Mouse (Mus musculus): Measurements from ENCODE around the gene Batf3.
"Not testable (repeated sequence)": the region's sequence is repeated elsewhere in the genome, so short reads cannot be mapped to it uniquely, and the experiment has no call there.

The Batf3 gene

DNA sequence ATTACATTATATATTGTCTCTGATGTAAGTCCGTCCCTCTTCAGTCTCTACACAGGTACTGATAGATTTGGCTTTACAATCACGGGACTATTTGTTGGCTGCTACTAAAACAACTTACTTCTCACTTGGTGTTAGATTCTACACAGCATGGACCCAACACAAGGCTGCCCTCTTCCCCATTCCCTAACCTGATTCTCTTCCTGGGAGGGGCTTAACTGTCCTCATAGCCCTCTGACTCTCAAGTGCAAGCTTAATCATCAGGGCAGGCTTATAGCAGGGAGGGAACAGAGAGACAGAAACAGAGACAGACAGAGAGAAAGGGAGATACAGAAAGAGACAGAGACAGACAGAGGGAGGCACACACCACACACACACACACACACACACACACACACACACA lies 34.0 kb downstream of the Batf3 start:
- no peak for DNase-seq (ENCODE audit: low spot score in 2 of 2)

DNA sequence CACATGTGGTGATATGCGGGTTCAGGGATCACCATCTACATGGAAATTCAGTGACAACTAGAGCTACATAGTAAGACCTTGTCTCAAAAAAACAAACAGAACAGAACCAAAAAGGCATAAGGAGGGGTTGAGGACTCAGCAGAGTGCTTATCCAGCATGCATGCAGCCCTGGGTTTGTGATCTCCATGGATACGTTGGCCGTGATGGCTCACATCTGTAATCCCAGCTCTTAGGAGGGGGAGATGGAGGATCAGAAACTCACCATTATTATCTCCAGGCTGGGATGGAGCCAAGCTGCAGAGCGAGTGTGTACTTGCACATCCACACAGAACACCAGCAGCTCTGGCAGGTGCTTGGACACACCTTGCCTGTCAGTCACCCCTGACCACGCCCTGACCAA lies 34.6 kb downstream of the Batf3 start:
- no peak for DNase-seq (ENCODE audit: low spot score in 2 of 2)

DNA sequence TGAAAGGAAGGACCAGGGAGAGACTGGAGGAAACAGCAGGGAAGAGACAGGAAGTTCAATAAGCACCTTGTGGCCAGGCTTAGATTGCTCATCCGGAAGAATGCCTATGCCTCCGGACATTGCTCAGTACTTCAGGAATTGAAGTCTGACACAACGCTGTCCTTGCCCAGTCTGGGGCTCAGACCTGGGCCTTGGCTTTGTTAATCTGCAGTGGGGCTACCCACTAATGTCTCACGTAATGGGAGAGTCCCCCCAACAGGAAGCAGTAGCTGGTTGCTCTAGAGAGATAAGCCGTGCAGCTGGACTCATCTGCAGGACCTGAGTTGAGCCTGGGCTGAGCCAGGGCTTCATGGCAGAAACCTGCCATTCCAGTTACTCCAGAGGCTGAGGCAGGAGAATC lies 35.3 kb downstream of the Batf3 start:
- DNase-seq (ENCODE audit: low spot score in 2 of 2) = no peak

DNA sequence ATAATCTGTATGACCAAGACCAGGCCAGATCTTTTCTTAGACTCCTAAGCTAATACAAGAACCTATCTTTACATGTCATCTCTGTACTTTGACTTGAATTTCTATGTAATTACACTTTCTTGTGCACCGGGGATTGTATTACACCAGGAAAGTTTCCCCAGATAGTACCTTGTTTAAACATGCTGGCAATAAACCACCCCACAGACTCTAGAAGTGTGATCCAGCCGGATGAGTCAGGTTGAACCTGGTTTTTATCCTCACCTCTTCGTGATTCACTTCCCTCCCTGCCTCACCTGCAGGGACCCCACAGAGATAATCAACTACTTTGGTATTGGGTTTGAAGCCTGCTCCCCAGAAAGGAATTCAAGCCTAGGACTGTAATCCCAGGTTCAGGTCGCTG lies 37.8 kb downstream of the Batf3 start:
- DNase-seq (ENCODE audit: low spot score in 2 of 2) = no peak

DNA sequence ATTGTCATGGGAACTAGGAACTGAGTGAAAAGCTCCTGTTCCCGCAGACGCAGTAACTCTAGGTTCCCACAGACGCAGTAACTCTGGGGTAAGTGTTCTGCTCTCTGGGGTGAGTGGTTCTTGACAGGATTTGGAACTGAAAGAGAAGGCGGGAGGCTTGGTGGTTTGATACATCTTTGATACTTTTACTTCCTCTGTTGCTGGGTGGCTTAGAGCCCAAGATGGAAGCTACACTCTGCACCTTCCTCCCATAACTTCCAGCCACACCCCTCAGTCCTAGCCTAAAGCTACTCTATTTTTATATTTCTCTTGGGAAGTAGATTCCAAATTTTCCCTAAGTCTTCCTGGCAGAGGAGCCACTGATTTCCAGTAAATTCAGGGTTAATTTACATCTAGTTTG lies 40.8 kb downstream of the Batf3 start:
- DNase-seq (ENCODE audit: low spot score in 2 of 2) = no peak

DNA sequence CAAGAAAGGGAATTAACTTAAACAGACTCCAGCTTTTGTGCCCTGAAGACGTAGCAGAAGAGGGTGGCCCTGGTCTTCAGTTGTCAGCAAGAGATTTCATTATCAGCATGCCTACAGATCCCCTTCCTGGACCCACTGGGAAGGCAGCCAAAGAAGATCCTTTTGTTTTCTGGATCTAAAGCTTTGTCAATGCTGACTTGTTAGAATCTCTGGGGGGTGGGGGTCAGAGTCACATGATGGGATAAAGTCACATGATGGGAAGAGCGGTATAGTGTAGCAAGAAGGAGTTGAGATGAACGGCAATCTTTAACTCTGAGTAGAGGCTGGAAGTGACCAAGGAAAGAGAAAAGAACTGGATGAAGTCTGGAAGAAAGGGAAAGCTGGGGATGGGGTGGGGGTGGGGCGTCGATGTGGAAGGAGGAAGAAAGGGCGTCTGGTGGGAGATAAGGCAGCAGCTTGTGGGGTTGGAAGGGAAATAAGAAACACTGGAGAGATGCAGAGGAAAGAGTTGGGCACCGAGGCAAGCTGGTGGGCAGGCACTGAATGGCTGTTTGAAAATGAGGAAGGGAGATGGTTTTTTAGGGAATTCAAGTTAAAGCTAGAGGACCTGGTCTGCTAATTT lies 41.3 kb downstream of the Batf3 start:
- DNase-seq (ENCODE audit: low spot score in 2 of 2) = no peak

DNA sequence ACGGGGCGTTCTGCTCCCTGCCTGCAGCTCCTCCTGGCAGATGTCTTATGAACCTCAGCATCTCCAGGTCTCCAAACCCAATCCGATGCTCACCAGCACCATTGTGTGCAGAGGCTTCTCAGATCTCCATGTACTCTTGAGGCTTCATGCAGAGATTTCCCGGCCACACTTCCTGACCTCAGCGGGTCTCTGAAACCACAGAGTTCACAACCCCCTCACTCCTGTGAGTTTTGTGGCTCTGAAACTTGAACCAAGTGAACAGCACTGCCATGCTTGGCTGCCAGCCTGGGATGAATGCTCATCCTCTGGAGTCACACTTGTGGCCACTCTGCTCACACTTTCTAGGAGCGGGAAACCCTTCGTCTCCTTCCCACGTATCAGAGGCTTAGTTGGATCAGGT lies 43.3 kb downstream of the Batf3 start:
- DNase-seq (ENCODE audit: low spot score in 2 of 2) = no peak

DNA sequence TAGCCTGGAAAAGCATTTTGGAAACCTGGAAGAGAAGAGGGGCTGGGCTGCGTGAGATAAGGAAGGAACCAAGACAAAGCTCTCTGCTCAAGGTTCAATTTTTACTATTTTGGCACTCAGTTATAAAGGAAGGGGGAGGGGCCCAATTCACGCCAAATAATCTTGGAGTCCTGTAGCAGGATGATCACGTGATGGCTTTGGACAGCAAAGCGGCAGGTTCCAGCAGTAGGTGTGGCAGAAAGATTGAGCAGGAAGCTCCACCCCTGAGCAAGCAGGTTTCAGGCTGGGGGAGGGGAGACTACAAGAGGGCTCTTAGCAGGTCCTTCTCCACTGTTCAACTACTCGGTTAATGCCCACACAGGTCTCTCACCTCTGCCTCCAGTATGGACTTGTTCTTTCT lies 51.8 kb downstream of the Batf3 start:
- not testable (repeated sequence) for DNase-seq (ENCODE audit: low spot score in 2 of 2)

DNA sequence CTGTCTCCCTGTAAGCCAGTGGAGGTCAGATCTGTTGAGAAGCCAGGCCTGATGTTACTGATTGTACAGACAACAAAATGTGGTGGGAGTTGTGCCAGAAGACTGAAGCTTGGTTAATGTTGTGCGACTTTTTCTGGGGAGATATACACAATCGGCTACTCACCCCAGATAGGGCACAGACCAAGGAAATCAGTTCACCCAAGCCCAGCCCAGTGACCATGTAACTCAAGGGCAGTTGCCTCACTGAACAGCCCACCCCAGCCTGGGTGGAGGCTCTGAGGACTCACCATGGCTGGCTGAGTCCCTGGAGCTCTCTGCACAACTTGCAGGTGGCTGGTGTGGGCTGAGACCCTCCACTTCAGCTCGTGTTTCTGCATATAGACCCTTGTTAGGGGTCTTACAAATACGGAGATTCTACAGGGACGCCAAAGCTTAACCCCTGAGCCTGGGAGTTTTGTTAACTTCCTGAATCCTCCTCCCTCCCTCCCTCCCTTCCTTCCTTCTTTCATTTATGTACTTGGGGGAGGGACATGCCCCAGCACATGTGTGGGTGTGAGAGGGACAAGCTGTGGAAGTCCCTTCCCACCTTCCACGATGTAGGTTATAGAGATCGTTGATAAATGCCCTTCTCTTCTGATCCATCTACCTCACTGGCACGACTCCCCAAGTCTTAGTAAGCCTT lies 53.4 kb downstream of the Batf3 start:
- no peak for DNase-seq (ENCODE audit: low spot score in 2 of 2)

DNA sequence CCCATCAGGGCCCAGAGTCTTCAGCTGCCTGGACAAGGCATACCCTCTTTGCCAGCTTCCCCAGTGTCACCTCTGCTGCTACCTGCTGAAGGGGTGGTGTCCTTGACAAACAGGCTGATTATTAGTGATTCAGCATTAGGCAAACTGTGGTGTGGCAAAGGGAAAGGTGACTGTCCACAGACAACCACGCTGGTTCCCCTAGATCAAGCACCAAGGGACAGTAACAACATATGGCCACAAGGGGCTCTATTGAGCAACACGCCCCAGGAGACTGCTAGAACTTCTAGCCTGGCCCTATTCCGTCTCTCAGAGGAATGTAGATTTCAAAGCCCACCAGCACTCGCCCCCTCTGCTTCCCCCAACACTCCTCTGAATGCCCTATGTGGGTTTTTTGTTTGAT lies 55.4 kb downstream of the Batf3 start:
- DNase-seq (ENCODE audit: low spot score in 2 of 2) = peak; percentile 29 to 44

DNA sequence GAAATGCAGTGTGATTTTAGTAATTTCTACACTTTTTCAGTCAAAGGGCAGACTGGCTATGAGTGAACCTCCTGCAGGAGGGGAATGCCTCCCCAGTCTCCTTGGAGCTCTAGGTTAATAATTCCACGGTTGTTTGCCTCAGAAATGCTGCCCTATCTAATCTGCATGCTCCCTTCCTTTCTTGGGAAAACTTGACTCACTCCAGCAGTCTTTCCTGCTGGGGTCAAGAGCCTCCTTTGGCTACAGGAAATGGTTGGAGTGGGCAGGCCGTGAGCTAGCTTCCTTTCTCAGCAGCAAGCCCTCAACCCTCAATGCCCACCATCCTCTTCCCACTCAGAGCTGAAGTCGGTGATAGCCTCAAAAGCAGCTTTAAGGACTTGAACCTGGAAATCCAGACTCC lies 56.7 kb downstream of the Batf3 start:
- no peak for DNase-seq (ENCODE audit: low spot score in 2 of 2)

Measured in urinary bladder, postnatal 36 days (tissue).